Mouse (Mus musculus): Measurements from ENCODE around the gene Zbtb44. TPM values are rescaled to one million over a fixed set of nuclear protein-coding genes. Genes with fewer than 3 reads are reported as not detected.

The Zbtb44 gene
- total RNA-seq, 2 experiments from 2014 or later, result 32.2 to 33.5 TPM

GRCm38 (mm10) chr9:31117088-31117487 lies 86.6 kb downstream of the Zbtb44 start:
- DNase-seq, result no peak

- DNase-seq, result no peak
These were observed 87.0 kb downstream of the Zbtb44 start for GRCm38 (mm10) chr9:31117488-31117887.

GRCm38 (mm10) chr9:31118520-31119298 lies 88.3 kb downstream of the Zbtb44 start:
- peak; percentile 24 for DNase-seq

GRCm38 (mm10) chr9:31119405-31119804 lies 89.0 kb downstream of the Zbtb44 start:
- DNase-seq, result no peak

GRCm38 (mm10) chr9:31119882-31120532 lies 89.6 kb downstream of the Zbtb44 start:
- DNase-seq, result no peak

GRCm38 (mm10) chr9:31120533-31120915 lies 90.1 kb downstream of the Zbtb44 start:
- DNase-seq, result no peak

GRCm38 (mm10) chr9:31122464-31123030 lies 92.1 kb downstream of the Zbtb44 start:
- no peak for DNase-seq

Other genes with a start within 250 kb of the Zbtb44 start
- 10 to 100 TPM; 11.5 to 15.2 TPM for gene Adamts15, start 108.2 kb upstream of the Zbtb44 start, total RNA-seq (2021)
- 10 to 100 TPM; 34.3 to 35.1 TPM for gene Adamts8, start 88.1 kb upstream of the Zbtb44 start, total RNA-seq (2021)
- gene St14, start 101.2 kb downstream of the Zbtb44 start, total RNA-seq (2021), result under 1 TPM; 0.52 to 0.65 TPM
- gene Aplp2, start 181.2 kb downstream of the Zbtb44 start, total RNA-seq (2021), result 100 to 1,000 TPM; 311 to 312 TPM
- gene Prdm10, start 249.9 kb downstream of the Zbtb44 start, total RNA-seq (2021), result 1 to 10 TPM; 6.8 to 7.5 TPM